In genomic region chr4:25035158-25035791, GRCm38 (mm10) we compare ENCODE assay signal across 7 mouse cellular contexts.
A peak's percentile ranks its signal among the peaks of the same experiment; 100 is the strongest.
DNase-seq lines count a peak whose midpoint lies in the region; TF ChIP-seq lines count a peak whose summit lies in the region.

No protein-coding gene starts in this region.

- no peak for DNase-seq in kidney, adult 2 months
- no peak for DNase-seq in kidney, adult 11 months
- peak; percentile 9 for DNase-seq in 3T3-L1 (ENCODE audit: low read depth, low spot score)
- DNase-seq in forelimb bud, embryonic 11.5 days (ENCODE audit: low read depth, low spot score), result peak; percentile 56
- no peak for DNase-seq in urinary bladder, postnatal 25 days (ENCODE audit: low spot score)
- no peak for DNase-seq in cerebellum, adult 9-11 months

- no peak for TF ChIP-seq POLR2A in kidney, adult 2 months (IDR thresholded peaks at IDR 0.05; ENCODE audit: low read depth, low read length)
- no peak for TF ChIP-seq POLR2A in ES-Bruce4 (IDR thresholded peaks at IDR 0.05; ENCODE audit: insufficient read depth, low read length)

- no peaks in the 10 kb centered on the region for H3K4me1 ChIP-seq in kidney, adult 2 months (ENCODE audit: control insufficient read depth, insufficient read depth, low read length)
- no peaks in the 10 kb centered on the region for H3K4me1 ChIP-seq in ES-Bruce4 (ENCODE audit: control insufficient read depth, insufficient read depth, low read length)

- H3K4me3 ChIP-seq in kidney, adult 2 months (ENCODE audit: insufficient read depth, low read depth, low read length), result no peak overlapping the region
- no peak overlapping the region for H3K4me3 ChIP-seq in ES-Bruce4 (ENCODE audit: low read depth, low read length)

- 23% methylated on average over 6 of the region's 6 CpGs for WGBS in kidney, adult 2 months

- H3K9ac ChIP-seq in ES-Bruce4 (ENCODE audit: low read depth, poor library complexity, severe bottlenecking), result no peak overlapping the region

- no peak overlapping the region for H3K27ac ChIP-seq in kidney, adult 2 months (ENCODE audit: insufficient read depth, low read depth, low read length)
- H3K27ac ChIP-seq in ES-Bruce4 (ENCODE audit: insufficient read depth, low read length), result no peak overlapping the region

- no peak for TF ChIP-seq EP300 in ES-Bruce4 (IDR thresholded peaks at IDR 0.05; ENCODE audit: insufficient read depth, low read depth, low read length)

- no peaks in the 10 kb centered on the region for H3K9me3 ChIP-seq in ES-Bruce4 (replicated peaks; ENCODE audit: control insufficient read depth, insufficient read depth, low read length, poor library complexity, severe bottlenecking)

- peak; percentile 43 for TF ChIP-seq CTCF in kidney, adult 2 months (conservative IDR thresholded peaks at IDR 0.05; ENCODE audit: insufficient read depth, insufficient read length, low read depth, low read length)
- peak; percentile 11 for TF ChIP-seq CTCF in ES-Bruce4 (IDR thresholded peaks at IDR 0.05; ENCODE audit: low read depth, low read length)

- H3K36me3 ChIP-seq in kidney, adult 2 months (ENCODE audit: control insufficient read depth, insufficient read depth, low read length), result no peaks in the 10 kb centered on the region
- no peaks in the 10 kb centered on the region for H3K36me3 ChIP-seq in ES-Bruce4 (ENCODE audit: control insufficient read depth, insufficient read depth, low read length, poor library complexity, severe bottlenecking)

- no peaks in the 10 kb centered on the region for H3K27me3 ChIP-seq in kidney, adult 2 months (replicated peaks; ENCODE audit: control insufficient read depth, insufficient read depth, low read length)
- H3K27me3 ChIP-seq in ES-Bruce4 (ENCODE audit: control insufficient read depth, insufficient read depth, low read length, poor library complexity, severe bottlenecking), result no peaks in the 10 kb centered on the region

Comparison
In these comparisons a context has a peak if more than half of its experiments do, and no peak if none do; other contexts are left out.
1. DNase-seq: peak in 3T3-L1 (single experiment) and forelimb bud, embryonic 11.5 days (single experiment); none in kidney, adult 2 months (single experiment), kidney, adult 11 months (single experiment), urinary bladder, postnatal 25 days (single experiment) and cerebellum, adult 9-11 months (single experiment).